Mouse (Mus musculus): Measurements from ENCODE around the gene Shank1. TPM values are rescaled to one million over a fixed set of nuclear protein-coding genes. Genes with fewer than 3 reads are reported as not detected.

Gene Shank1
- 0.28 TPM for polyA plus RNA-seq (2014; fragmentation: Illumina TruSeq; extraction: RNeasy Lipid Tissue Mini Kit (QIAGEN cat#74804); ENCODE audit: low read depth, low replicate concordance)

DNA sequence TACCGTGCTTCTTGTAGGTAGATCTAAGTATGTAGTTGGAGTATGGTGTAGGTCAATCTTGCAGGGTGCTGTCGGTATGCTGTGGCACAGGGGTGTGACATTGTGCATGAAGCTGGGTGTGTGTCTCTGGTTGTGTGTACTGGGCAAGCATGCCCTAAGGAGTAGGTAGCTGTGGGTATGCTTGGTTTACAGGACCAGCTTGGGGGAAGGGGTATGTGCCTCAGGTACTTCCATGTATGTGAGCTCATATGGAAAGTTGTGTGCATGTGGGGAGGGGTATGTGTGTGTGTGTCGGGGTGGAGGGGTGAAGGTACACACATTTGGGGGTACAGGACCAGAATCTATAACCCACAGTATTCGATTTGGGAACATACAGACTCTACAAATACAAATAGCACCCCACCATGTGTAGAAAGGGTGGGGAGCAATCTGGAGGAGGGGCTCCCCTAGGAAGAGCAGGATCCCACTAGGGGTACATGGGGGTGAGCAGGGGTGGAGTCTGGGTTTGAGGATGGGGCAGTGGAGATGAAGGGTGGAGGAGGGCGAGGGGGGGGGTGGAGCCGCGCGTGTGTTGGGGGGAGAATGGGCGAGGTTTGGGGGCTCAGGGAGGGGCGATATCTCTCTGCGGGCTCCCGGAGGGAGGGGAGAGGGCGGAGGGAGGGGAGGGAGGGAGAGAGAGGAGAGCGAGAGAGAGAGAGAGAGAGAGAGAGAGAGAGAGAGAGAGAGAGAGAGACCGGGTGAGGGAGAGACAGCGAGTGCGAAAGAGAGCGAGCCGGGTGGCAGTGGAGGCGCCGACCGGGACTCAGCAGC is at the start of gene Shank1:
Gene Shank1 (plus strand): TSS at position 779 of the 810 bp plus-strand sequence.

DNA sequence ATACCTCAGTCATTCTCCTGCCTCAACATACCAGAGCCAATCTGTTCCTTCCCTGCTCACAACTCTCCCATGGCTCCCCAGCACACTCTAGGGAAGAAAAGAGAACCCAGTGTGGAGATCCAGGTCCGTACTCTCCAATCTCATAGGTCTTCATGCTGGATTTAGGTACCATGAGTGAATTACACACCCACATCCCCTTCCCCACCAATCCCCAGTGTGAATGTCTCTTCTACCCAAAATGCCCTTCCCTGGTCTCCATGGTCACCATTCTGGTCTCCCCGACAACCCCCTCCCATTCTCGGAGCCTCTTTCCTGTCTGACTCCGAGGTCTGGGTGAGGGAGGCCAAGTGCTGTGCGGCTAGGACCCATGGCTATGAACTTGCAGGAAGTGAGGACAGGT is 48.9 kb upstream of the Shank1 start, which contains the start of gene Gm15517:
Gene Gm15517 (plus strand): TSS at position 301 of the 400 bp plus-strand sequence.

DNA sequence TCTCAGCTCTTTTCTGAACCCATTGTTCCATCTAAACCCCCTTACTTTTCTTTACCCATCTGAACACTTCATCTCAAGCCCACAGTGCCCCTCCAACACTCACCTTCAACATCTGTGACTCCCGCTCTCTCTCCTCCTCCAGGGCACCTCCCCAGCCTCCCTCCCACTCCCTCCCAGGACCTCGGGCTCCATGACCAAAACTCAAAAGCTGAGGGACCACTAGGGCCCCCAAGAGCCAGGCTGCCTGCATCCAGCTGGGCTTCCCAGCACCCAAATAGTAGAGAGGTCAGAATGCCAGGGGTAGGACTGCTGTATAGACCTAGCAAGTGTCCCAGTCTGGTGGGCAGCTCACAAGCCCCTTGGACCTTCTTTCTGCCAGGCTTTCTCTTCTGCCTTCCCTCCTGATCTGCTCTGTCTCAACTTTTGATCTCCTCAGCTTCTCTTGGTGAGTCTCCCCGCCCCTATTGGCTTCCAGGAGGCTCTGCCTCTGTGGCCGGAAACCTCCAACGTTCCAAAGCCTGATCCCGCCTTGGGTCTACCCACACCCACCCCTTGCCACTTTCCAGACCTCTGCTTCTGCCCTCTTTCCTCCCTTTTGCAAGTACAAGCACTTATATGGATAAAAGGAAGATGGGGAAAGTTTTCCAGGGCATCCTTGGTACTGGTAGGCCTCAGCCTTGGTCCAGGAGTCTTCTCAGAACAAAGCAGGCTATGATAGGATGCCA is 3.4 kb upstream of the Shank1 start, which contains the start of gene Clec11a:
Gene Clec11a (minus strand): TSS at position 387 of the 725 bp plus-strand sequence.

DNA sequence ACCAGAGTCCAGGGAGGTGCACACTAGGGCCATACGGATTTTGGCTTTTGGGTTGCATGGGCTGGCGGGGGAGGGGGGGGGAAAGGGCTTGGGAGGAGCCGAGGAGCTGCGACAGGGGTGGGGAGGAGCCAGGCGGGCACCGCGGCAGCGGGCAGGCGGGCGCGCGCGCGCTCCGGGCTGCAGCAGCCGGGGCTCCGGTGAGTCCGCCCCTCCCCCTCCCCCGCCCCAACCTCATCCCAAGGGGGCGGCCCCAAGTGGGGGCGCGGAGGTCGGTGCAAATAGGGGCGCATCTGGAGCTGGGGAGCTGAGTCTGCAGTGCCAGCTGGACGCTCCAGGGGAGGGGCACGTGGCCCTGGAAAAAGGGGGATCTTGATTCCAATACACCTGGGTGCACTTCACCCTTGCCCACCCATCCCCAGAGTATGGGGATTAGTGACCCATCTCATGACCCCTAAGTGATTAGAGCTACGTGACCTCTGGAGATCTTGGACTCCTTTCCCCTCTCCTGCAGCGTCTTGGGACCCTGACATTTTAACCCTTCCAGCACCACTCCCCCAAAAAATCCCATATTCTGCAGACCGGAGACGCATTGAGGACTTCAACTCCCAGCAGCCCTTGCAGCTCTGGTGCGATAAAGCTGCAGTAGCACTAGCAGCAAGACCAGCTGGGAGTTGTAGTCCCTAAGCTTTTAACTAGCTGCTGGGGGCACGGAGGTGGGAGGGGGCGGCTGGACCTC is 74.1 kb downstream of the Shank1 start, which contains the start of gene Syt3:
Gene Syt3 (plus strand): TSS at position 123 of the 736 bp plus-strand sequence.

DNA sequence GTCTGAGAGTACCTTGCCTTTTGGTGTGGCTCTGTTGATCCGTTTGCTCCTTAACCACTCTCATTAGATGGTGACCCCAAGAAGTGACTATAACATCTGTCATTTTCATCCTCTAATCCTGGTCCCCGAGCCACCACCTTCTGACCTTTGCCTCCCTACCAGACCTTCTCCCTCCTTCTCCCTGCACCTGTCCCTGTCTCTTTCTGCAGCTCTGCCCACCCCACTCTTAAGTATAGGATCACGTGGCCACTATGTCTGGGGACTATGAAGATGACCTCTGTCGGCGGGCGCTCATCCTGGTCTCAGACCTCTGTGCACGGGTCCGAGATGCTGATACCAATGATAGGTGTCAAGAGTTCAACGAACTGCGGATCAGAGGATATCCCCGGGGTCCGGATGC is 75.7 kb downstream of the Shank1 start, which contains the start of gene 1700008O03Rik:
Gene 1700008O03Rik (minus strand): TSS at position 101 of the 400 bp plus-strand sequence.

Other genes starting within 250 kb of the Shank1 start
- gene Klk1b21, start 207.9 kb upstream of the Shank1 start, polyA plus RNA-seq (2014; fragmentation: Illumina TruSeq; extraction: RNeasy Lipid Tissue Mini Kit (QIAGEN cat#74804); ENCODE audit: low read depth, low replicate concordance): not detected
- not detected for gene Klk1b22, start 197.6 kb upstream of the Shank1 start, polyA plus RNA-seq (2014; fragmentation: Illumina TruSeq; extraction: RNeasy Lipid Tissue Mini Kit (QIAGEN cat#74804); ENCODE audit: low read depth, low replicate concordance)
- not detected for gene Klk1b16, start 173.5 kb upstream of the Shank1 start, polyA plus RNA-seq (2014; fragmentation: Illumina TruSeq; extraction: RNeasy Lipid Tissue Mini Kit (QIAGEN cat#74804); ENCODE audit: low read depth, low replicate concordance)
- not detected for gene Klk1b24, start 122.0 kb upstream of the Shank1 start, polyA plus RNA-seq (2014; fragmentation: Illumina TruSeq; extraction: RNeasy Lipid Tissue Mini Kit (QIAGEN cat#74804); ENCODE audit: low read depth, low replicate concordance)
- not detected for gene Klk1b3, start 112.1 kb upstream of the Shank1 start, polyA plus RNA-seq (2014; fragmentation: Illumina TruSeq; extraction: RNeasy Lipid Tissue Mini Kit (QIAGEN cat#74804); ENCODE audit: low read depth, low replicate concordance)
- not detected for gene Klk1b4, start 102.8 kb upstream of the Shank1 start, polyA plus RNA-seq (2014; fragmentation: Illumina TruSeq; extraction: RNeasy Lipid Tissue Mini Kit (QIAGEN cat#74804); ENCODE audit: low read depth, low replicate concordance)
- gene Klk1b5, start 94.3 kb upstream of the Shank1 start, polyA plus RNA-seq (2014; fragmentation: Illumina TruSeq; extraction: RNeasy Lipid Tissue Mini Kit (QIAGEN cat#74804); ENCODE audit: low read depth, low replicate concordance): not detected
- 428 TPM for gene Klk1, start 84.9 kb upstream of the Shank1 start, polyA plus RNA-seq (2014; fragmentation: Illumina TruSeq; extraction: RNeasy Lipid Tissue Mini Kit (QIAGEN cat#74804); ENCODE audit: low read depth, low replicate concordance)
- gene Gm36864, start 74.1 kb upstream of the Shank1 start, polyA plus RNA-seq (2014; fragmentation: Illumina TruSeq; extraction: RNeasy Lipid Tissue Mini Kit (QIAGEN cat#74804); ENCODE audit: low read depth, low replicate concordance): not detected
- gene 1700028J19Rik, start 63.6 kb upstream of the Shank1 start, polyA plus RNA-seq (2014; fragmentation: Illumina TruSeq; extraction: RNeasy Lipid Tissue Mini Kit (QIAGEN cat#74804); ENCODE audit: low read depth, low replicate concordance): 0.47 TPM
- 65.7 TPM for gene 2410002F23Rik, start 63.5 kb upstream of the Shank1 start, polyA plus RNA-seq (2014; fragmentation: Illumina TruSeq; extraction: RNeasy Lipid Tissue Mini Kit (QIAGEN cat#74804); ENCODE audit: low read depth, low replicate concordance)
- gene Acp4, start 52.9 kb upstream of the Shank1 start, polyA plus RNA-seq (2014; fragmentation: Illumina TruSeq; extraction: RNeasy Lipid Tissue Mini Kit (QIAGEN cat#74804); ENCODE audit: low read depth, low replicate concordance): not detected
- not detected for gene Gm15517, start 48.8 kb upstream of the Shank1 start, polyA plus RNA-seq (2014; fragmentation: Illumina TruSeq; extraction: RNeasy Lipid Tissue Mini Kit (QIAGEN cat#74804); ENCODE audit: low read depth, low replicate concordance)
- 1.2 TPM for gene Clec11a, start 3.4 kb upstream of the Shank1 start, polyA plus RNA-seq (2014; fragmentation: Illumina TruSeq; extraction: RNeasy Lipid Tissue Mini Kit (QIAGEN cat#74804); ENCODE audit: low read depth, low replicate concordance)
- not detected for gene Syt3, start 73.8 kb downstream of the Shank1 start, polyA plus RNA-seq (2014; fragmentation: Illumina TruSeq; extraction: RNeasy Lipid Tissue Mini Kit (QIAGEN cat#74804); ENCODE audit: low read depth, low replicate concordance)
- not detected for gene 1700008O03Rik, start 75.6 kb downstream of the Shank1 start, polyA plus RNA-seq (2014; fragmentation: Illumina TruSeq; extraction: RNeasy Lipid Tissue Mini Kit (QIAGEN cat#74804); ENCODE audit: low read depth, low replicate concordance)
- gene Lrrc4b, start 118.8 kb downstream of the Shank1 start, polyA plus RNA-seq (2014; fragmentation: Illumina TruSeq; extraction: RNeasy Lipid Tissue Mini Kit (QIAGEN cat#74804); ENCODE audit: low read depth, low replicate concordance): not detected
- not detected for gene Aspdh, start 155.1 kb downstream of the Shank1 start, polyA plus RNA-seq (2014; fragmentation: Illumina TruSeq; extraction: RNeasy Lipid Tissue Mini Kit (QIAGEN cat#74804); ENCODE audit: low read depth, low replicate concordance)
- gene Josd2, start 157.7 kb downstream of the Shank1 start, polyA plus RNA-seq (2014; fragmentation: Illumina TruSeq; extraction: RNeasy Lipid Tissue Mini Kit (QIAGEN cat#74804); ENCODE audit: low read depth, low replicate concordance): 1.6 TPM
- gene Emc10, start 186.3 kb downstream of the Shank1 start, polyA plus RNA-seq (2014; fragmentation: Illumina TruSeq; extraction: RNeasy Lipid Tissue Mini Kit (QIAGEN cat#74804); ENCODE audit: low read depth, low replicate concordance): 2.0 TPM
- not detected for gene Fam71e1, start 186.3 kb downstream of the Shank1 start, polyA plus RNA-seq (2014; fragmentation: Illumina TruSeq; extraction: RNeasy Lipid Tissue Mini Kit (QIAGEN cat#74804); ENCODE audit: low read depth, low replicate concordance)
- not detected for gene Mybpc2, start 214.4 kb downstream of the Shank1 start, polyA plus RNA-seq (2014; fragmentation: Illumina TruSeq; extraction: RNeasy Lipid Tissue Mini Kit (QIAGEN cat#74804); ENCODE audit: low read depth, low replicate concordance)
- 1.6 TPM for gene Spib, start 221.8 kb downstream of the Shank1 start, polyA plus RNA-seq (2014; fragmentation: Illumina TruSeq; extraction: RNeasy Lipid Tissue Mini Kit (QIAGEN cat#74804); ENCODE audit: low read depth, low replicate concordance)
- gene Pold1, start 238.6 kb downstream of the Shank1 start, polyA plus RNA-seq (2014; fragmentation: Illumina TruSeq; extraction: RNeasy Lipid Tissue Mini Kit (QIAGEN cat#74804); ENCODE audit: low read depth, low replicate concordance): not detected
- gene Nr1h2, start 243.7 kb downstream of the Shank1 start, polyA plus RNA-seq (2014; fragmentation: Illumina TruSeq; extraction: RNeasy Lipid Tissue Mini Kit (QIAGEN cat#74804); ENCODE audit: low read depth, low replicate concordance): 4.1 TPM

All from sigmoid colon, adult 10 weeks (tissue).